Mouse (Mus musculus) limb, embryonic 15.5 days (tissue): ENCODE results near the gene Otulin. TPM values are rescaled to one million over a fixed set of nuclear protein-coding genes. Genes with fewer than 3 reads are reported as not detected.

Experiments used
- ATAC-seq: fragments of 200-750 bp; cut with Nextera tagmentation; 2 replicates; pipeline ENCODE4 v1.8.0; 2017; ENCODE audit warnings: low read depth, moderate TSS enrichment; ENCODE audit not compliant: insufficient number of reproducible peaks, low FRiP score, low TSS enrichment
- H3K27ac ChIP-seq: fragments of 300-500 bp; sonication (generic); 2 replicates; pipeline ENCODE4 v1.5.1; 2015; ENCODE audit warnings: moderate library complexity, mild to moderate bottlenecking, inconsistent platforms
- H3K27me3 ChIP-seq: fragments of 300-500 bp; sonication (generic); 2 replicates; pipeline ENCODE4 v1.6.1; 2015; ENCODE audit warnings: inconsistent platforms
- H3K36me3 ChIP-seq: fragments of 300-500 bp; sonication (generic); 2 replicates; pipeline ENCODE4 v1.6.1; 2015; ENCODE audit warnings: inconsistent platforms
- H3K4me1 ChIP-seq: fragments of 300-500 bp; sonication (generic); 2 replicates; pipeline ENCODE4 v1.6.1; 2015; ENCODE audit warnings: inconsistent platforms
- H3K4me2 ChIP-seq: fragments of 300-500 bp; sonication (generic); 2 replicates; pipeline ENCODE4 v1.6.1; 2015; ENCODE audit warnings: mild to moderate bottlenecking, inconsistent platforms
- H3K4me3 ChIP-seq: fragments of 300-500 bp; sonication (generic); 2 replicates; pipeline ENCODE4 v1.5.1; 2015; ENCODE audit warnings: mild to moderate bottlenecking, inconsistent platforms
- H3K9ac ChIP-seq: fragments of 300-500 bp; sonication (generic); 2 replicates; pipeline ENCODE4 v1.6.1; 2015; ENCODE audit warnings: inconsistent platforms
- H3K9me3 ChIP-seq: fragments of 300-500 bp; sonication (generic); 2 replicates; pipeline ENCODE4 v1.6.1; 2016; ENCODE audit warnings: inconsistent platforms
- WGBS: fragments of 180-500 bp; shearing (Covaris S2); methylation state at CpG from one replicate; pipeline ENCODE4 v1.1.7; 2015; 5-methylcytosine and 5-hydroxymethylcytosine counted together
- polyA plus RNA-seq: library from polyadenylated mRNA; unstranded; fragments of >200 nt; fragmentation: Nextera tagmentation; extraction: Ambion mirVana; gene quantifications from 2 replicates; pipeline ENCODE4 v1.2.1, GENCODE M21; 2015

The Otulin gene
- polyA plus RNA-seq, 1 experiment from 2014 or later, result 32.5 TPM

- H3K27me3 ChIP-seq, result no peaks in the 10 kb centered on the region
- ATAC-seq, result no peak
Measured at GRCm38 (mm10) chr15:27506127-27506886, 124.2 kb downstream of the Otulin start.

GRCm38 (mm10) chr15:27503801-27504730 lies 126.4 kb downstream of the Otulin start:
- no peak overlapping the region for H3K4me2 ChIP-seq
- H3K9me3 ChIP-seq, result no peaks in the 10 kb centered on the region
- 52% methylated on average over 20 of the region's 20 CpGs for WGBS
- H3K27me3 ChIP-seq, result no peaks in the 10 kb centered on the region
- ATAC-seq, result 0 out of 2 replicates have a peak, but pooled peaks have one; percentile 12
- no peak overlapping the region for H3K4me3 ChIP-seq
- 0 out of 2 replicates have a peak, but pooled peaks cover 9% of the 10 kb centered on the region for H3K4me1 ChIP-seq
- no peak overlapping the region for H3K27ac ChIP-seq
- H3K36me3 ChIP-seq, result no peaks in the 10 kb centered on the region
- no peak overlapping the region for H3K9ac ChIP-seq

More at GRCm38 (mm10) chr15:27506127-27506886, 124.2 kb downstream of the Otulin start:
- no peak overlapping the region for H3K27ac ChIP-seq
- no peak overlapping the region for H3K4me2 ChIP-seq
- H3K9me3 ChIP-seq, result no peaks in the 10 kb centered on the region
- 0 out of 2 replicates have a peak, but pooled peaks cover 9% of the 10 kb centered on the region for H3K4me1 ChIP-seq
- WGBS, result 65% methylated on average over 5 of the region's 5 CpGs
- no peak overlapping the region for H3K4me3 ChIP-seq
- H3K36me3 ChIP-seq, result no peaks in the 10 kb centered on the region
- no peak overlapping the region for H3K9ac ChIP-seq

- H3K9ac ChIP-seq, result no peak overlapping the region
- no peak for ATAC-seq
- H3K27me3 ChIP-seq, result no peaks in the 10 kb centered on the region
- 0 out of 2 replicates have a peak, but pooled peaks cover 9% of the 10 kb centered on the region for H3K4me1 ChIP-seq
- WGBS, result 74% methylated on average over 9 of the region's 9 CpGs
- H3K36me3 ChIP-seq, result no peaks in the 10 kb centered on the region
- H3K4me3 ChIP-seq, result no peak overlapping the region
- H3K27ac ChIP-seq, result no peak overlapping the region
- no peaks in the 10 kb centered on the region for H3K9me3 ChIP-seq
- no peak overlapping the region for H3K4me2 ChIP-seq
Measured at GRCm38 (mm10) chr15:27503221-27503620, 127.3 kb downstream of the Otulin start.

- H3K9ac ChIP-seq, result no peak overlapping the region
- no peak overlapping the region for H3K4me3 ChIP-seq
- H3K9me3 ChIP-seq, result no peaks in the 10 kb centered on the region
- no peak overlapping the region for H3K27ac ChIP-seq
- 0 out of 2 replicates have a peak, but pooled peaks cover 9% of the 10 kb centered on the region for H3K4me1 ChIP-seq
- WGBS, result 82% methylated on average over 13 of the region's 13 CpGs
- H3K36me3 ChIP-seq, result no peaks in the 10 kb centered on the region
- ATAC-seq, result no peak
- H3K4me2 ChIP-seq, result no peak overlapping the region
- no peaks in the 10 kb centered on the region for H3K27me3 ChIP-seq
Measured at GRCm38 (mm10) chr15:27502338-27502737, 128.2 kb downstream of the Otulin start.

- no peak for ATAC-seq
- H3K9me3 ChIP-seq, result no peaks in the 10 kb centered on the region
- H3K27ac ChIP-seq, result no peak overlapping the region
- H3K4me2 ChIP-seq, result no peak overlapping the region
- 67% methylated on average over 15 of the region's 15 CpGs for whole genome bisulfite sequencing
- H3K4me1 ChIP-seq, result 0 out of 2 replicates have a peak, but pooled peaks cover 5% of the 10 kb centered on the region
- no peaks in the 10 kb centered on the region for H3K36me3 ChIP-seq
- H3K9ac ChIP-seq, result no peak overlapping the region
- no peak overlapping the region for H3K4me3 ChIP-seq
- H3K27me3 ChIP-seq, result no peaks in the 10 kb centered on the region
Measured at GRCm38 (mm10) chr15:27500390-27500789, 130.1 kb downstream of the Otulin start.

- 80% methylated on average over 5 of the region's 5 CpGs for WGBS
- ATAC-seq, result no peak
- H3K9me3 ChIP-seq, result no peaks in the 10 kb centered on the region
Measured at GRCm38 (mm10) chr15:27498078-27498477, 132.4 kb downstream of the Otulin start.

GRCm38 (mm10) chr15:27497300-27497997 lies 133.0 kb downstream of the Otulin start:
- ATAC-seq, result no peak
- H3K9ac ChIP-seq, result no peak overlapping the region
- H3K27ac ChIP-seq, result no peak overlapping the region
- H3K4me2 ChIP-seq, result no peak overlapping the region
- 84% methylated on average over 7 of the region's 7 CpGs for WGBS
- no peak overlapping the region for H3K4me3 ChIP-seq
- H3K4me1 ChIP-seq, result no peaks in the 10 kb centered on the region
- H3K36me3 ChIP-seq, result no peaks in the 10 kb centered on the region
- H3K27me3 ChIP-seq, result no peaks in the 10 kb centered on the region
- H3K9me3 ChIP-seq, result no peaks in the 10 kb centered on the region

More at GRCm38 (mm10) chr15:27498078-27498477, 132.4 kb downstream of the Otulin start:
- H3K4me1 ChIP-seq, result no peaks in the 10 kb centered on the region
- H3K36me3 ChIP-seq, result no peaks in the 10 kb centered on the region
- H3K4me2 ChIP-seq, result no peak overlapping the region
- no peaks in the 10 kb centered on the region for H3K27me3 ChIP-seq
- no peak overlapping the region for H3K4me3 ChIP-seq
- no peak overlapping the region for H3K27ac ChIP-seq
- no peak overlapping the region for H3K9ac ChIP-seq

GRCm38 (mm10) chr15:27496596-27497299 lies 133.7 kb downstream of the Otulin start:
- peaks cover 4% of the 10 kb centered on the region; the same call in 1 of the 2 replicates for H3K4me1 ChIP-seq
- no peak overlapping the region for H3K9ac ChIP-seq
- no peaks in the 10 kb centered on the region for H3K27me3 ChIP-seq
- WGBS, result 90% methylated on average over 11 of the region's 11 CpGs
- H3K36me3 ChIP-seq, result no peaks in the 10 kb centered on the region
- no peaks in the 10 kb centered on the region for H3K9me3 ChIP-seq
- H3K4me3 ChIP-seq, result no peak overlapping the region
- no peak overlapping the region for H3K27ac ChIP-seq
- ATAC-seq, result no peak
- H3K4me2 ChIP-seq, result no peak overlapping the region

GRCm38 (mm10) chr15:27495981-27496401 lies 134.5 kb downstream of the Otulin start:
- ATAC-seq, result no peak
- Histone ChIP-seq H3K27me3 (no peaks in the 10 kb centered on the region), H3K4me3 (no peak overlapping the region), H3K4me1 (peaks cover 4% of the 10 kb centered on the region; the same call in 1 of the 2 replicates), H3K9ac (no peak overlapping the region), H3K27ac (no peak overlapping the region), H3K4me2 (no peak overlapping the region), H3K36me3 (no peaks in the 10 kb centered on the region), H3K9me3 (no peaks in the 10 kb centered on the region)
- 56% methylated on average over 5 of the region's 5 CpGs for WGBS

- H3K27ac ChIP-seq, result no peak overlapping the region
- peaks cover 4% of the 10 kb centered on the region; the same call in 1 of the 2 replicates for H3K4me1 ChIP-seq
- H3K4me3 ChIP-seq, result no peak overlapping the region
- no peak for ATAC-seq
- no peaks in the 10 kb centered on the region for H3K27me3 ChIP-seq
- H3K4me2 ChIP-seq, result no peak overlapping the region
- no peak overlapping the region for H3K9ac ChIP-seq
- 69% methylated on average over 10 of the region's 10 CpGs for WGBS
- H3K36me3 ChIP-seq, result no peaks in the 10 kb centered on the region
- H3K9me3 ChIP-seq, result no peaks in the 10 kb centered on the region
Measured at GRCm38 (mm10) chr15:27493516-27493915, 137.0 kb downstream of the Otulin start.

- 84% methylated on average over 1 of the region's 1 CpGs for WGBS
- Histone ChIP-seq H3K27me3 (no peaks in the 10 kb centered on the region), H3K9ac (no peak overlapping the region), H3K4me1 (peaks cover 8% of the 10 kb centered on the region; the same call in 1 of the 2 replicates), H3K27ac (no peak overlapping the region), H3K4me3 (no peak overlapping the region), H3K9me3 (no peaks in the 10 kb centered on the region), H3K4me2 (no peak overlapping the region), H3K36me3 (no peaks in the 10 kb centered on the region)
- ATAC-seq, result no peak
Measured at GRCm38 (mm10) chr15:27492734-27493133, 137.8 kb downstream of the Otulin start.
